9 mouse cellular contexts compared by ENCODE assay signal in the genomic region with DNA sequence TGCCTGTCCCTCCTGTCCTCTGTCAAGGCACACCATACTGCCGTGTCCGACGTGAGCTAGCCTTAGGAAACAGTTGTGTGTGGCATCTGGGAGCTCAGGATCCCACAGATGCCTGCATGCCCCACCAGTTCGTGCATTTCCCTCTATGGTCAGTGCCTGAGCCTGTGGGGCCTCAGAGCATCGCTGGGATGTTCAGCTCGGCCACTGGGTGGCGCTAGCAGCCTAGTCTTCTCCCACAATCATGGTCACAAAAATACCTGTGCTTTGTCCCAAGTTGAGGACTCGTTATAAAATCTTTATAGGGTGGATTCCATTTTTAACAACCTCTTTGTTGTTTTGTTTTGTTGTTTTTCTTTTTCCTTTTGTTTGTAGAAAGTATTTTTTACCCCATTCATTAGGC. TPM values are rescaled to one million over a fixed set of nuclear protein-coding genes. Genes with fewer than 3 reads are reported as not detected.
A peak's percentile ranks its signal among the peaks of the same experiment; 100 is the strongest.
DNase-seq lines count a peak whose midpoint lies in the region; ATAC-seq and TF ChIP-seq lines count a peak whose summit lies in the region.
"Had no signal": no experiment of that assay in that cellular context is flagged by ENCODE, and none has a peak within 500 bp of the region (broad histone marks: within the 10 kb centered on the region; RNA-seq: fewer than 3 reads in every experiment).

No protein-coding gene starts in this region.

- H3K4me3 ChIP-seq in heart, embryonic 12.5 days, result no peak overlapping the region
- H3K4me3 ChIP-seq in ES-Bruce4 (ENCODE audit: low read depth, low read length), result no peak overlapping the region
- no peak overlapping the region for H3K4me3 ChIP-seq in intestine, postnatal 0 days (ENCODE audit: low read depth, low read length)
- H3K4me3 ChIP-seq in midbrain, postnatal 0 days (ENCODE audit: low read depth, low read length), result no peak overlapping the region
- H3K4me3 ChIP-seq: liver, embryonic 15.5 days had no signal

- ATAC-seq in heart, embryonic 12.5 days (ENCODE audit: insufficient number of reproducible peaks, low FRiP score), result no peak
- ATAC-seq in intestine, postnatal 0 days, result no peak
- 0 out of 2 replicates have a peak, but pooled peaks have one; percentile 7 for ATAC-seq in midbrain, postnatal 0 days (ENCODE audit: low FRiP score)

- peak; percentile 18; the same call in 1 of the 2 replicates for TF ChIP-seq EP300 in ES-Bruce4 (IDR thresholded peaks at IDR 0.05; ENCODE audit: insufficient read depth, low read depth, low read length)

- H3K4me2 ChIP-seq in heart, embryonic 12.5 days, result no peak overlapping the region
- H3K4me2 ChIP-seq in intestine, postnatal 0 days (replicated peaks; ENCODE audit: low read depth), result no peak overlapping the region
- no peak overlapping the region for H3K4me2 ChIP-seq in midbrain, postnatal 0 days (ENCODE audit: low read depth, low read length, poor library complexity, severe bottlenecking)
- H3K4me2 ChIP-seq: liver, embryonic 15.5 days had no signal

- peak; percentile 95 for TF ChIP-seq CTCF in ES-Bruce4 (IDR thresholded peaks at IDR 0.05; ENCODE audit: low read depth, low read length)
- TF ChIP-seq CTCF in intestine, postnatal 0 days (IDR thresholded peaks at IDR 0.05; ENCODE audit: low read depth), result peak; percentile 87
- TF ChIP-seq CTCF in midbrain, postnatal 0 days (IDR thresholded peaks at IDR 0.05), result peak; percentile 84

- no peaks in the 10 kb centered on the region for H3K27me3 ChIP-seq in heart, embryonic 12.5 days (replicated peaks)
- no peaks in the 10 kb centered on the region for H3K27me3 ChIP-seq in ES-Bruce4 (ENCODE audit: control insufficient read depth, insufficient read depth, low read length, poor library complexity, severe bottlenecking)
- no peaks in the 10 kb centered on the region for H3K27me3 ChIP-seq in intestine, postnatal 0 days (replicated peaks; ENCODE audit: control insufficient read depth, insufficient read depth, low read length)
- H3K27me3 ChIP-seq in midbrain, postnatal 0 days (ENCODE audit: insufficient read depth, low read length), result no peaks in the 10 kb centered on the region
- H3K27me3 ChIP-seq: liver, embryonic 15.5 days had no signal

- no peak for TF ChIP-seq POLR2A in ES-Bruce4 (IDR thresholded peaks at IDR 0.05; ENCODE audit: insufficient read depth, low read length)

- H3K9me3 ChIP-seq in heart, embryonic 12.5 days (replicated peaks), result no peaks in the 10 kb centered on the region
- H3K9me3 ChIP-seq in ES-Bruce4 (replicated peaks; ENCODE audit: control insufficient read depth, insufficient read depth, low read length, poor library complexity, severe bottlenecking), result no peaks in the 10 kb centered on the region
- no peaks in the 10 kb centered on the region for H3K9me3 ChIP-seq in intestine, postnatal 0 days (ENCODE audit: control insufficient read depth)
- H3K9me3 ChIP-seq in midbrain, postnatal 0 days (ENCODE audit: low read length), result no peaks in the 10 kb centered on the region
- H3K9me3 ChIP-seq: liver, embryonic 15.5 days had no signal

- H3K36me3 ChIP-seq in heart, embryonic 12.5 days, result peaks cover 67% of the 10 kb centered on the region
- H3K36me3 ChIP-seq in ES-Bruce4 (ENCODE audit: control insufficient read depth, insufficient read depth, low read length, poor library complexity, severe bottlenecking), result peaks cover 9% of the 10 kb centered on the region
- peaks cover 87% of the 10 kb centered on the region for H3K36me3 ChIP-seq in intestine, postnatal 0 days (ENCODE audit: control insufficient read depth, insufficient read depth)
- peaks cover 80% of the 10 kb centered on the region for H3K36me3 ChIP-seq in midbrain, postnatal 0 days (ENCODE audit: insufficient read depth, low read length)

- no peak overlapping the region for H3K27ac ChIP-seq in heart, embryonic 12.5 days (ENCODE audit: poor library complexity, severe bottlenecking)
- H3K27ac ChIP-seq in ES-Bruce4 (ENCODE audit: insufficient read depth, low read length), result no peak overlapping the region
- no peak overlapping the region for H3K27ac ChIP-seq in intestine, postnatal 0 days (ENCODE audit: low read depth, low read length)
- H3K27ac ChIP-seq in midbrain, postnatal 0 days (ENCODE audit: low read depth, low read length), result no peak overlapping the region
- H3K27ac ChIP-seq: liver, embryonic 15.5 days had no signal

- 27% methylated on average over 8 of the region's 8 CpGs for WGBS in heart, embryonic 12.5 days
- WGBS in intestine, postnatal 0 days, result 34% methylated on average over 8 of the region's 8 CpGs
- 32% methylated on average over 8 of the region's 8 CpGs for WGBS in midbrain, postnatal 0 days

- DNase-seq in heart, postnatal 4 days, result peak; percentile 71
- DNase-seq in 3T3-L1 (ENCODE audit: low read depth, low spot score), result peak; percentile 52
- DNase-seq in cerebellum, postnatal 10 days, result peak; percentile 82 to 86
- DNase-seq in midbrain, postnatal 0 days (ENCODE audit: low spot score), result peak; percentile 68
- DNase-seq in urinary bladder, adult 18-20 months (ENCODE audit: low spot score in 2 of 2), result no peak

- no peak overlapping the region for H3K9ac ChIP-seq in heart, embryonic 12.5 days
- no peak overlapping the region for H3K9ac ChIP-seq in ES-Bruce4 (ENCODE audit: low read depth, poor library complexity, severe bottlenecking)
- H3K9ac ChIP-seq in intestine, postnatal 0 days (ENCODE audit: low read depth, low read length), result no peak overlapping the region
- H3K9ac ChIP-seq in midbrain, postnatal 0 days (replicated peaks; ENCODE audit: low read length, poor library complexity, severe bottlenecking), result no peak overlapping the region
- H3K9ac ChIP-seq: liver, embryonic 15.5 days had no signal

- peaks cover 10% of the 10 kb centered on the region; the same call in 1 of the 2 replicates for H3K4me1 ChIP-seq in heart, embryonic 12.5 days (replicated peaks)
- peaks cover 3% of the 10 kb centered on the region for H3K4me1 ChIP-seq in ES-Bruce4 (ENCODE audit: control insufficient read depth, insufficient read depth, low read length)
- H3K4me1 ChIP-seq in intestine, postnatal 0 days (replicated peaks; ENCODE audit: control insufficient read depth, insufficient read depth, low read length), result no peaks in the 10 kb centered on the region; the same call in 1 of the 2 replicates
- H3K4me1 ChIP-seq in midbrain, postnatal 0 days (ENCODE audit: insufficient read depth, low read length), result no peaks in the 10 kb centered on the region
- H3K4me1 ChIP-seq: liver, embryonic 15.5 days had no signal

RNA-seq across cellular contexts. Expression of gene Cck, which starts 37.0 kb away (rescaled TPM):
- total RNA-seq in heart, postnatal 4 days (2021), result under 1 TPM in 1 of 2 experiments, not detected in 1; 0.64 TPM
- polyA plus RNA-seq in heart, embryonic 12.5 days (2016; fragmentation: Nextera tagmentation; extraction: Ambion mirVana), result 0.58 and 1.1 TPM in 2 replicates
- 1.3 TPM in 1 of 2 replicates, not detected in the other for polyA plus RNA-seq in ES-Bruce4 (2011; ENCODE audit: insufficient read depth, insufficient read length, low read depth, missing spikeins)
- polyA plus RNA-seq in intestine, postnatal 0 days (2015; fragmentation: Nextera tagmentation; extraction: Ambion mirVana), result 88.5 and 92.1 TPM in 2 replicates
- total RNA-seq in midbrain, postnatal 0 days (2014; rRNA removed), result 87.3 and 185 TPM in 2 replicates
- polyA plus RNA-seq in midbrain, postnatal 0 days (2015; fragmentation: Nextera tagmentation; extraction: Ambion mirVana), result 75.4 and 82.9 TPM in 2 replicates

Comparison
In these comparisons a context has a peak if more than half of its experiments do, and no peak if none do; other contexts are left out.
1. DNase-seq: peak in heart, postnatal 4 days (single experiment), 3T3-L1 (single experiment), cerebellum, postnatal 10 days (2 of 2) and midbrain, postnatal 0 days (single experiment); none in urinary bladder, adult 18-20 months (0 of 2).
2. RNA of gene Cck, which starts 37.0 kb away (polyA plus RNA-seq): 88.5 to 92.1 TPM in intestine, postnatal 0 days and 75.4 to 82.9 TPM in midbrain, postnatal 0 days; 1.3 TPM in ES-Bruce4 and 0.58 to 1.1 TPM in heart, embryonic 12.5 days; every median in the first group is over 10 times any median in the second.
3. Peak in every context shown above with its lines, with median percentiles within 50 percentile points of each other: CTCF ChIP-seq.